Mouse (Mus musculus) MEL (cell line): Measurements from ENCODE around the gene Hoxb4.

Experiments
- CHD1 ChIP-seq: IDR thresholded peaks from 2 replicates; pipeline ENCODE4 v1.6.1; 2012; ENCODE audit warnings: low read depth, mild to moderate bottlenecking, inconsistent platforms, low read length, improper control_type of control experiment
- CHD2 ChIP-seq: IDR thresholded peaks from 2 replicates; pipeline ENCODE4 v1.6.1; 2011; ENCODE audit warnings: low read length, improper control_type of control experiment
- CTCF ChIP-seq, 3 experiments: IDR thresholded peaks in 2 of 3; conservative IDR thresholded peaks in 1 of 3; 2 replicates each; pipeline ENCODE4 v1.5.1; 2011 to 2012; ENCODE audit warnings: low read length in 3 of 3, low read depth in 2 of 3, mild to moderate bottlenecking in 2 of 3, improper control_type of control experiment in 1 of 3, inconsistent platforms in 1 of 3, mixed read lengths in 1 of 3, moderate library complexity in 1 of 3; ENCODE audit not compliant: control insufficient read depth in 1 of 3, insufficient read depth in 1 of 3, poor library complexity in 1 of 3, severe bottlenecking in 1 of 3
- EP300 ChIP-seq, 2 experiments: IDR thresholded peaks; 2 replicates each; pipeline ENCODE4 v1.6.1; 2011; ENCODE audit warnings: improper control_type of control experiment in 2 of 2, low read length in 2 of 2, low read depth in 1 of 2, mild to moderate bottlenecking in 1 of 2
- HCFC1 ChIP-seq: IDR thresholded peaks from 2 replicates; pipeline ENCODE4 v1.6.1; 2012; ENCODE audit warnings: low read depth, mild to moderate bottlenecking, inconsistent platforms, low read length, improper control_type of control experiment, moderate library complexity
- POLR2A ChIP-seq, 2 experiments: IDR thresholded peaks; 2 replicates each; pipeline ENCODE4 v1.6.1; 2011 to 2012; ENCODE audit warnings: low read length in 2 of 2, mild to moderate bottlenecking in 2 of 2, control low read depth in 1 of 2, improper control_type of control experiment in 1 of 2, low read depth in 1 of 2, moderate library complexity in 1 of 2; ENCODE audit not compliant: control insufficient read depth in 1 of 2, insufficient read depth in 1 of 2, poor library complexity in 1 of 2
- SMC3 ChIP-seq: IDR thresholded peaks from 2 replicates; pipeline ENCODE4 v1.6.1; 2011; ENCODE audit warnings: low read depth, low read length, improper control_type of control experiment
- TBP ChIP-seq: IDR thresholded peaks from 2 replicates; pipeline ENCODE4 v1.8.0; 2011; ENCODE audit warnings: low read depth, low read length, improper control_type of control experiment
- ZC3H11A ChIP-seq: IDR thresholded peaks from 2 replicates; pipeline ENCODE4 v1.6.1; 2012; ENCODE audit warnings: low read depth, mild to moderate bottlenecking, inconsistent platforms, low read length, improper control_type of control experiment
- ZMIZ1 ChIP-seq: IDR thresholded peaks from 2 replicates; pipeline ENCODE4 v1.6.1; 2012; ENCODE audit warnings: low read depth, mild to moderate bottlenecking, inconsistent platforms, low read length, improper control_type of control experiment, moderate library complexity

DNA sequence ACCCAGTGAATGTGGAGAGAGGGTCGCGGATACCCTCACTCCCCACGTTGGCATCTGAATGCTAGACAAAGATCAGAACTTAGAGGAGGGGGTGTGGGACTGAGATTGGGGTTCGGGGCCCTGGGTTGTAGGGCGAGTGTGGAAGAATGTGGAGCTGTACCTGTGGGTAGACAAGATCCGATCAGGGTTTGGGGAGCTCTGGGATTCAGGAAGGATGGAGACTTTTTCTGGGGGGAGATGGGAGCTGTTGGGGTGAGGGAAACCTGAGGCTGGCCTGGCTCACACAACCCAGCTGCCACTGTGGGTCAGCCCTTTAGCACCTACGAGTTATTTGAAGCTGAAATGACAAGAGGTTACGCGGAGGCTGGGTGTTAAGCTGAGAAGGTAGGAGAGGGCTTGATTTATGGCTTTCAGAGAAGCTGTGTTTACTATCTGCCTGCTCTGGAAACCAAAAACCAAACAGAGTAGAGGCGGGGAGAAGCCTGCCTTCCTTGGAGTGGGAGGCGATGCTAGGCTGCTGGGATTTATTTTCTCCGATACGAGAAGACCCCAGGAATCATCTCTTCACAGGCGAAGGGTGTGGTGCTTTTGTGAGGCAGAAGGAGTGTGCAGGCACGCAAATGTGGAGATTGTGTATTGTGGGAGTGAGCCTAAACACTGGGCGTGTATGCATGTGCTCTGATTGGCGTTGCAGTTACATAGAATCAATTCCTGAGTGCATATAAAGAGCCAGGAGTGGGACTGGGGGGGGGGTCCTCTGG lies 15.4 kb downstream of the Hoxb4 start:
- TF ChIP-seq ZC3H11A (no peak), EP300 (IDR thresholded peaks at IDR 0.05; ENCODE audit: low read depth in 1 of 2, low read length in 2 of 2) (no peak), CHD1 (no peak), HCFC1 (no peak), CHD2 (no peak), ZMIZ1 (no peak), POLR2A (IDR thresholded peaks at IDR 0.05; ENCODE audit: control insufficient read depth in 1 of 2, insufficient read depth in 1 of 2, low read depth in 1 of 2, low read length in 2 of 2, poor library complexity in 1 of 2) (no peak), CTCF (IDR thresholded peaks at IDR 0.05 in 2 of 3, conservative IDR thresholded peaks at IDR 0.05 in 1 of 3; ENCODE audit: control insufficient read depth in 1 of 3, insufficient read depth in 1 of 3, low read depth in 2 of 3, low read length in 3 of 3, poor library complexity in 1 of 3, severe bottlenecking in 1 of 3) (no peak), TBP (no peak), SMC3 (no peak)
